Mouse (Mus musculus) heart, adult 11 months (tissue): ENCODE results near the gene Tent4b.
A peak's percentile ranks its signal among the peaks of the same experiment; 100 is the strongest.
"Not testable (repeated sequence)": the region's sequence is repeated elsewhere in the genome, so short reads cannot be mapped to it uniquely, and the experiment has no call there.

Experiments used
- DNase-seq: peaks from one replicate; pipeline ENCODE4 v3.0.0; 2022

The Tent4b gene

DNA sequence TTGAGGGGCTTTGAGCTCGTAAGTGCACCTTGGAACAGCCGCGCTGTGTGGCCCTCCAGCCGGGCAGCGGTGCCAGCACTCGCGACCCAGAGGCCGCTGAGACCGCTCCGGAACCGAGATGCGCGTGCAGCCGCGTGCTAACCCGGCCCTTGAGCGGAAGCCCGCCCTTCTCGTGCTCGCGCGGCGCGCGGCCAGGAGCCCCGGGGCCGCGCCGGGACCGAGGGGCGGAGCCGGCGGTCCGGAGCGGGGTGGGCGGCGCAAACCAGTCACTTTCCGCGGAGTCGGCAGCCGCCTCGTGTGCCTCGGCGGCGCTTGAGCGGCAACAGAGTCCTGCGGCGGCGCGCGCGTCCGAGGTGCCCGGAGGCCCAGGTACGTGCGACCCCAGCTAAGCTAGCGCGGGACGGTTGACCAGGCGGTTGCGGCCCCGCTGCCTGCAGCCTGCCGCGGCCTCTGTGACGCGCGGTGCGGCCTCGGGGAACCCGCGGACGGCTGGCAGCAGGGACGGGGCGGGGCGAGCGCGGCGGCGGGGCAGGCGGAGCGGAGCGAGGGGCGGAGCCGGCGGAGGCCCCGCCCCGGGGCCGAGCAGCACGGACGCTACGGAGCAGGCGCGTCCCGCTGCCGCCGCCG, at the start of gene Tent4b:
Tent4b (plus strand) TSS at position 269 of the 627 bp plus-strand sequence.
- DNase-seq, result peak; percentile 100

DNA sequence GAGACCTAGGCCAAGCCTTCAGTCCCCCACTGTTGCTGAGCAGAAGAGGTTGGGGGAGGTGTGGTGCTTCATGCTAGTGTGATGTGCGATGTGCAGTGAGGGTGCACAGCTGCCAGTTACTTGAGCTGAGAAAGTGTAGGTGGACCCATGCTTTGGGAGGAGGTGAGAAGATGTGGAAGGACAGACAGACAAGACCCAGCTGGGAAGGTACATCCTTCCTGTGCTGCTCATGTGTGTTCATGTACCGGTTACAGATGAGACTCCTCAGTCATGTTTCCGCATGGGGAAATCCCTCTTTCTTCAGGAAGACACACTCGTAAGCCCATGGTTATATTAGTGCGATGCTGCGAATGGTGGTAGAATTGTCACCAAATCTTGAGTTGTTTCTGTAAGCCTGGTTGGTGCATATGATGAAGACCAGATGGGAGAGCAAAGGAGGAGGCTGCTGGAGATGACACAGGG, 48.1 kb upstream of the Tent4b start:
- DNase-seq, result no peak

DNA sequence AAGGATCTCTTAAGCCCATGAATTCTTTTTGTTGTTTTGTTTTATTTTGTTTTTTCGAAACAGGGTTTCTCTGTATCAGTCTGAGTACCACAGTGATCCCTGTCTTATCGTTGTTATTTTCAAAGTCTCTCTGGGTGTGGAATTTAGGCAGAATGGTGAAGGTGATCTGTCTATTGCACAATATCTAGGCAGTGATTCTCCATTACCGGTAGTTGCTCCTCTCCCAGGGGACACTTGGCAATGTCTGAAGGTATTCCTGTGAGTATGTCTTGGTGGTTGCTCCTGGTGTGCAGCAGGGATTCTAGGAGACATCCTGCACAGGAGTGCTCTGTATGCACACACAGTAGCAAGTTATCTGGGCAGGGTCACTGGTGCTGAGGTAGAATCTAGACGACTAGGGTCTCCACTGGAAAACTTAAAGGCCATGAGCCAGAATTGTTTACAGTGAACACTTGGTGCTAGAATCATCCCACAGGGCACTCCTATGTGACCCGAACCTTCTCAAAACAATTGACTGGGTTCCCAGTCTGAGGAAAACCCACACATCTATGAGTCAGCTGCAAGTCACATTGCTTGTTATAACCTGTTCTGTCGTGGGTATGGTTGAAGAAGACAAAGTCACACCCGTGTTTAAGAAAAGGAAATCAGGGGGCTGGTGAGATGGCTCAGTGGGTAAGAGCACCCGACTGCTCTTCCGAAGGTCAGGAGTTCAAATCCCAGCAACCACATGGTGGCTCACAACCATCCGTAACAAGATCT, 38.6 kb upstream of the Tent4b start:
- DNase-seq, result no peak

DNA sequence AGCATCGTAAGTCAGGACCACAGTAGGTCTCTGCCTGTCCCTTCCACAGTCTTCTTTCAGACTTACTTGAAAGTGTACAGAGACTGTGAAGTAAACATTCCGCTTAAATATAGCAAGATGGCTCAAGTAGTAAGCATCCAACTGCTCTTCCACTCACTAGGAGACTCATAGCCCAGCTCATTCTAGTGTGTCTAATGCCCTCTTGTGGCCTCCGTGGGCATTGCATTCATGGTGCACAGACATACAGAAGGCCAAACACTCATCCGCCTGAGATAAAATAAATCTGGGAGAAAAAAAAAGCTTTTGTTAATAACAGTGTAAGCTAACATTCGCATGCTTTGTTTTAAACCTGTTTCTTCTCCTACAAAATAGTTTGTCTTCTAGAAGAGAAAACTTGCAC, 37.6 kb upstream of the Tent4b start:
- DNase-seq, result no peak

DNA sequence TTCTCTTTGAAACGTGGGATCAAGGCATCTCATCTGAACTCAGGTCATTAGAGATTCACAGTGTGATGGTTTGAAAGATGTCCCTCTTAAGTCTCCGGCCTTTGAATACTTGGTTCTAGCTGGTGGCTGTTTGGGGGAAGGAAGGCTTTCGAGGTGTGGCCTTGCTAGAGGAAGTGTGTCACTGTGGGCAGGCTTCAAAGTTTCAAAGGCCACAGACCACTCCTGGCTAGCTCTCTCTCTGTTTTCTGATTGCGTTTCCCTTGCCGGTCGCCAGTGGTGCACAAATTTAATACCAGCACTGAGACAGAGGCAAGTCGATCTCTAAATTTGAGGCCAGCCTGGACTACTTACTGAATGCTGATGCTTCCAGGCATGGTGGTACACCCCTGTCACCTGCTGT, 23.7 kb upstream of the Tent4b start:
- DNase-seq, result peak; percentile 87

DNA sequence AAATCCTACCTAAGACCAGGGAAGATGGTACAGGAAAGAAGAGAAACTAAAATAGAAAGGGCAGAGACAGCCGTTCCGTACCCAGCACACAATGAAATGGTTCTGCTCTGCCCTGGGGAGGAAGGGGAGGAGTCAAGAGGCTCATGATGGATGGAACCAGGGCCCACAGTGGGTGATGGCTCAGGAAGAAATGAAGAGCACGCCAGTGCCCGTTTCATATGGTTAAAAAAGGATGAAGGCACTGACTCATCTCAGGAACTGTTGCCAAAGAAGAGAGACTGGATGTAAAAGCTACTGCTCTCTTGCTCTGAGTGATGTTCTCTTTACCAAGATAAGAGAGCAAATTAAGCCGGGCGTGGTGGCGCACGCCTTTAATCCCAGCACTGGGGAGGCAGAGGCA, 21.7 kb upstream of the Tent4b start:
- DNase-seq, result no peak

DNA sequence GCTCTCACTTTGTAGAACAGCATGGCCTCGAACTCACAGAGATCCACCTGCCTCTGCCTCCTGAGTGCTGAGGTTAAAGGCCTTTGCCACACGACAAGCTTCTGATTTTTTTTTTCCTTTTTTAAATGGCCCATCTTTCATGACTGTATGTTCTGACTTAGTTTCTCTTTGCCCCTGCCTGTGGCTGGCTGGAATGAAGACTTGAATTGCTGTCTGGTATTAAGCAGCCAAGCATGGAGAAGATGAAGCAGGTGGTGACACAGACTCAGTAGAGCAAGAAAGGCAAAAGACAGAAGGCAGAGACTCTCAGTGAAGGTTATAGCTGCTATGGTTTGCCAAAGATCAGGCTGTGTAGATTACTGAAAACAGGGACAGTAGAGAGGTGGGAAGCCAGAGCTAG, 15.9 kb upstream of the Tent4b start:
- DNase-seq, result peak; percentile 62

DNA sequence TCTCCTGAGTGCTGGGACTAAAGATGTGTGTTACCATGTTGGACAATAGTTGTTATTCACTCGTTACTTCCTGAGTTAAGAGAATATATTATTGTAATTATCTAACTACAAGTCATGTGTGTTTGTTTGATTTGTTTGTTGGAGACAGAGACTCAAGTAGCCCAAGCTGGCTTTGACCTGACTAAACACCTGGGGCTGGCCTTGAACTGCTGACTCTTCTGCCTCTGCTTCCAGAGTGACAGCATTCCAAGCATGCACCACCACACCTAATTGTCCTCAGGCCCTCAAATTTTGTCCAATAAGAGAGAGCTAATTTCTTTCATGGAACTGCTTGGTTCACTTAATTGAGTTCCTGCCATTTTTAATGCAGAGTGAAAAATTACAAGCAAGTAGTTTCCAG, 14.1 kb upstream of the Tent4b start:
- peak; percentile 58 for DNase-seq

DNA sequence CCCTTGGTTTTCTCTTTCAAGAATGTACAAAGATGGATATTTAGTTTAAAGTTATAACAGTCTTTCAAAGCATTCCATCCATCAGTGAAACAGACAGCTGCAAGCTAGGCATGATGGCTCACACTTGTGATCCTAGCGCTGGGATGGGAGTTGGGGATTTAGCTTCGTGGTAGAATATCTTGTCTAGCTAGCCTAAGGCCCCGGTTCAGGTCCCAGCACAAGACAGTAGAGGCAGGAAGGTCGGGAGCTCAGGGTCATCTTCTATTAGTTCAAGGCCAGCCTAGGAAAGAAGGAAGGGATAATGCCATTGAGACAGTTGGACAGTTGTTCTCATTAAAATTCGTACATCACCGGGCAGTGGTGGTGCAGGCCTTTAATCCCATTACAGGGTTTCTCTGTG, 13.3 kb upstream of the Tent4b start:
- peak; percentile 57 for DNase-seq

DNA sequence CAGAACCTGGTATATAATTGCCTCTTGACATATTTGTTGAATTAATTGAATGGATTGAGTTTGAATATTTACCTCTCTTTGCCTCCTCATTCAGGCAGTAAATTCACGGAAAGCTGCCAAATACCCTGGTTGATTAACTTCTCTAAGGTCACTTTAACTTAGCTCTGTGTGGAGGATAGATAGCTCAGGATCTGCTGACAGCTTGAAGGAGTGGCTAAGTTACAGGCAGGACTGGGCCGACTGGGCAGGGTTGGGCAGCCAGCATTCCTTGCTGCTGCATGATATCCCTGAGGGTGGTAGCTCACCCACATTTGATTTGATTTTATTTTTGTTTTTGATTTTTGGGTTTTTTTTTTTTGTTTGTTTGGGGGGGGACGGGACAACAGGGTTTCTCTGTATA, 1.7 kb upstream of the Tent4b start:
- DNase-seq, result peak; percentile 94

DNA sequence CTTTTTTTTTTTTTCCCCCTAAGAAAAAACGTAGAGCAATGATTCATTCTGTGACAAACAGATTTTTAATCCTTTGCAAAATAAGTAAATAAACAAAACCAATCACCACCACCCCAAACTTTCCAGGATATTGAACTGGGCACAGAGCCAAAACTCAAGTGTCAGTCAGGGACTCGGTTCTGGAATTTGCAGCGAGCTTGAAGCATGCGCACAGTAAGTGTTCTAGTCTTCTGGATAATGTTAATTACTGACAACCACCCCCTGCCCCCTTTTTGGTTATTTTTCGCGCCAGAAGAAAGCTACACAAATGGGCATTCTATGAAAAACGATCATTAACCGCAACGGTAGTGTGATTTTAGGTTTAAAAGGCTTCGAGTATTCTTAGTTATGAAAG, 465 bp upstream of the Tent4b start:
- no peak for DNase-seq

DNA sequence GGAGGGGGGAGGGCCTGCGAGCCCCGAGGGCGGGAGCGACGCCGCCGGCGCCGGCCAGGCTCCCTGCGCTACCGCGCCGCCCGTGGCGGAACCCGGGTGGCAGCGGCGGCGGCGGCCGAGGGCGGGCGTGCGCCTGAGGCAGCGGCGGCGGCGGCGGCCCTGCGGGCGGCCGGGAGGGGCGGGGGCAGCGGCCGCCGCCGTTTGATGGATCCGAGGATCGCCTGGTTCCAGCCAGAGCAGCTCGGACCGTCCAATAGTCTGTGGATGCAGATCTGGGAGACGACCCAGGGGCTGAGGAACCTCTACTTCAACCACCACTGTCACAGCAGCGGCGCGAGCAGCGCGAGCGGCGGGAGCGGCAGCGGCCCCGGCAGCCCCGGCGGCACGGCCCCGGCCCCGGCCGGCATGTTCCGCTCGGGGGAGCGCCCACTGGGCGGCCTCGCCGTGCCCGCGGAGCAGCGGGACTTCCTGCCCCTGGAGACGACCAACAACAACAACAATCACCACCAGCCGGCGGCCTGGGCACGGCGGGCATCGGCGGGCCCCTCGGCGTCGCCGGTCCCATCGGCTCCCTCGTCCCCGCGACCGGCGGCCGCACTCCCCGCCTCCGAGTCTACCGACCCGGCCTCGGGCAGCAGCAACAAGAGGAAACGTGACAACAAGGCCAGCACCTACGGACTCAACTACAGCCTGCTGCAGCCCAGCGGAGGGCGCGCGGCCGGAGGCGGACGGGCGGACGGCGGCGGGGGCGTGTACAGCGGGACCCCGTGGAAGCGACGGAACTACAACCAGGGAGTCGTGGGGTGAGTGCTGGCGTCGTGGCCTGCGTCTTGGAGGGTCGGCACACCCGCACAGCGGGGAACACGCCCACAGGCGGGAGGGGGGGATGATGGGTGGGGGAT, 938 bp downstream of the Tent4b start:
- peak; percentile 96 for DNase-seq

DNA sequence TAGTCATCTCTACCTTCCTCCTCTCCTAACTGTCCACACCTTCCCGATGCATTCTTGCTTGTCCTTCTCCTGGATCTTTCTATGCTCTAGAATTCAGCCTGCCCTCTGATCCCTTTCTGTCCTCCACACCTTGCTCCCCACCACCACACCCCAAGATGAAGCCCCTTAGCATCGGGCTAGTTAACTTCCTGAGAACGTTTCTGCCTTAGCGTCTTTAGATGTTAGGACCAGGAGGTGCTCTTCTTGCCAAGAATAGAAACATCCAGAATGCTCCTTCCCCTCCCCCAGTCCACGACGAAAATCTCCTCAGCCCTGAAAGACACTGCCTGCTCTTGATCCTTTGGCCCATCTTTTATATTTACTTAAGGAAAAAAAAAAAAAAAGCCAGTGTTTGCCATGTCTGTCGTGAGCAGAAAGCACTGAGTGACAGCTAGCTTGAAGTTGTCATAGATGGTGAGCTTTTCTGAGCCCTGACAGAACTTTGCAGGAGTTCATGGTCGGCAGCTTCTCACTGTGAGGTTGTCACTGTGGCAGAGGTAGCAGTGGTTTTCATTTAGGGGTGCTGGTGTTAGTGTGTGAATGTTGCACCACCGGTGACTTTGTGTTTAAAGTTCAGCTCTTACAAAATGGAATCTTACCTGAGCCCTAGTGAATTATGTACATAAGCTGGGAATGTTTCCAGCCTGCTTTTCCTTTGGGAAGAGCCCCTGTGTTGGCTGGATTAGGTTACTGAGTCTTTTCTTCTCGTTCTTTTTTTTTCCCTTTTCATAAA, 1.9 kb downstream of the Tent4b start:
- peak; percentile 91 for DNase-seq

DNA sequence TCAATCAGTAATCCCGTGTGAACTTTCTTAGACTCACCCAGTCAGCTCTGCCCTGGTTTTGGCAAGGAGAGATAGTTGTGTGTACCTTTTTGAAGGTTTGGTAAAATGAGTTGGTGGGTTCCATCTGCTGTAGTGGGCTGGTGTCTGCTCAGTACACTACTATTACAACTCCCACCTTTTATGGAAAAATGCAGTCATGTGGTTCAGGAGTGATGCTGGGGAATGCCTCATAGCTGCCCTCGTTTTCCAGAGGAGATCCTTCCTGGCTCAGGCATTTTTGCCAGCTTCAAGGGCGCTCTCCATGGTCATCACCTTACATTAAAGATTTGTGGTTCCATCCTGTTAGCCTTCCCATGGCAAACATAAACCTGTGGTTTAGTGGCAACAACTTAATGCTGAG, 2.6 kb downstream of the Tent4b start:
- peak; percentile 72 for DNase-seq

DNA sequence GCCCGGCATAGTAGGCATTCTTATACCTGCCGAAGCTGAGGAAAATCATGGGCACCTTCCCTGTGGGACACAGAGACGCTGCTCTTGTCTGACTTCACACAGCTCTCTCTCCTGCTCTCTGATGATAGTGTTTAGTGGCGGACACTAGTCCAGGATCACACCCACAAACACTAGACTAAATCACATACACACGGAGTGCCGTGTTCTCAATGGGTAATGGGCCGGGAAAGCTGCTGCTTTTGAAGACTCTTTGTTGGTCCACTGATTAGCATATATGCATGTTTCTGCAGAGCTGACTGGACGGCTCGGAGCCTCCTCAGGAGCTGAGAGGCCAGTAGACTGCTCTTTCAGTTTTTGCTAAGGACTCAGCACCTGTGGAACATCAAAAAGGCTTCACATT, 7.0 kb downstream of the Tent4b start:
- peak; percentile 74 for DNase-seq

DNA sequence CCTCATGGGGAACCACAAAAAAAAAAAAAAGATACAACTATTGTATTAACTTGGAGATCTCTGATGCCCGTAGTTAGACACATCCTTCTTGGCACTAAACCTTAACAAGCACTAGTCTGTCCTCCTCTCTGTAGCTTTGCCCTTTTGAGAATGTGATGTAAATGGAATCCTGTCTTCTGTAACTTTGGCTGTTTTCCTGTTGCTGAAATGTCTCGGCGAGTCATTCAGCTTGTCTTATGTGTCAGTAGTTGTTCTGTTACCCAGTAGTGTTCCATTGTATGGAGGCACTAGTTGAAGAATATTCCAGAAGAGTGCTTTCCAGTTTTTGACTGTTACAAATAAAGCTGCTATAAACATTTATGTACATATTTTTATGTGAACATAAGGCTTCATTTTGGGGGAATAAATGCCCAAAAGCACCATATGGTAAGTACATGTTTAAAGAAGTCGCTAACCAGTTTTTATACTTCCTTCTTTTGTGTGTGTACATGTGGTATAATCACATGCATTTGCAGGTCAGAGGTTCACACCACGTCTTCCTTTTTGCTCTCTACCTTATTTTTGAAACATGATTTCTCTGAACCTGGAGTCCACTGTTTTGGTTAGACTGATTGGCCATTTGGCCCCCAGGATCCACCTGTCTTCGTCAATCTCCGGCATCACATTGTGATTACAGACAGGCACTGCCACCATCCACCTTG, 8.3 kb downstream of the Tent4b start:
- no peak for DNase-seq

DNA sequence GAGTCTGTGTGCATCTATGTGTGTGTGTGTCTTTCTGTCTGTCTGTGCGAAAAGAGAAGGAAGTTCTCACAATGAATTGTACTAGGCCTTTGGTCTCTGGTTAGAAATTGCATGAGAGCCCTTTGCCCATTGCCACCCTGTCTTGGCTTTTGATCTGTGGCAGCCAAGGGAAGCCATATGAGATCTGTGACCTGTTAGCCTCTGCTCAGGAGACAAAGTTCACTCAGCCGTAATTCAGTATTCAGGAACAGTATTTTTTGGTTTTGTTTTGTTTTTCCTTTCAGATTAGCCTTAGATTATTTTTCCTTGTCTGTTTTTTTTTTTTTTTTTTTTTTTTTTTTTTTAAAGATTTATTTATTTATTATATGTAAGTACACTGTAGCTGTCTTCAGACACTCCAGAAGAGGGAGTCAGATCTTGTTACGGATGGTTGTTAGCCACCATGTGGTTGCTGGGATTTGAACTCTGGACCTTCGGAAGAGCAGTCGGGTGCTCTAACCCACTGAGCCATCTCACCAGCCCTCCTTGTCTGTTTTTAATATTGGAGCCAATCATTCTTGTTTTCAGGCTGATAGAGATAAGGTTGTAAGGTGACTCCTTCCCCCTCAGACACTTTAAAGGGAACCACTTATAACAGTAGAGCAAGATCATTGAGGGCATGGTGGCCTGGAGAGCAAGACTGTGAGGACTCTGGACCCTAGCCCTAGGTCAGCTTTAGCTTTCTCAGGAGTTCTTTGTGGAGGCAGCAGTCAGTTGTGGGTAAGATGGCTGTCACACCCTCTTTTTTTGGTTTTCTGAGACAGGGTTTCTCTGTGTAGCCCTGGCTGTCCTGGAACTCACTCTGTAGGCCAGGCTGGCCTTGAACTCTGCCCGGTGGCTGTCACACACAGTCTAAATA, 11.2 kb downstream of the Tent4b start:
- DNase-seq, result not testable (repeated sequence)

DNA sequence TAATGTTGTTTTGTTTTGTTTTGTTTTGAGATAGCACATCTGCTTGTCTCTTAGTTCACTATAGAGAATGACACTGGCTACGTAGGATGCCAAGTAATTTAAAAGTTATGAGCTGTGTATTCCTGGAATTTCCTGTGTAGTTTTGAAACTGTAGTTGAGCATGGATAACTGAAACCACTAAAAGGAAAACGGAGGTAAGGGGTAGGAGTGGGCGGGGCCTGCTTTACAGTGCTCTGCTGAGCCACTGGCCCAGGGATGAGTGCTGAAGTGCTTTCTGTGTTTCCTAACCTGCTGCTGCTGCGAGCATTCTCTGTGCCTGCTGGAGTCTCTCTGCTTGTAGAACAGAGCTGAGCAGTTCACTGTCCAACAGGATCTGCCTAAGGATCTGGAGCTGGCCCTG, 22.3 kb downstream of the Tent4b start:
- peak; percentile 76 for DNase-seq

DNA sequence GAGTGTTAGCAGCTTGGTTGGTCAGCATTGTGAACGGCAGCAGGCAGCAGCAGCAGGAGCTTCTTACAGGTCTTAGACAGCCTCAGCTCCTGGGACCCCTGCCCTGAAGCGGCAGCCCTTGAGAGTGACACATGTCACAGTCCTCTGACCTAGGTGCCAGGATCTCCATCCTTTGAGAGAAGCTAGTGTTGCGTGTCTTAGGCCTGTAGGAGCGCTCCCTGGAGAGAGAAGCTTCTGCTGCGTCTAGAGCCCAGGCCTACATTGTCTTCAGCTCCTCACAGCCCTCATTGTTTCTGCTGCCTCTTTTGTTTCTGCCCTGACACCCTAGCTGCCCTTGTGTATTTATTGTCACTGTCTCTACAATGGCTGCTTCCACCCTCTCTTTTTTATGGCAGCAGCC, 26.3 kb downstream of the Tent4b start:
- no peak for DNase-seq

DNA sequence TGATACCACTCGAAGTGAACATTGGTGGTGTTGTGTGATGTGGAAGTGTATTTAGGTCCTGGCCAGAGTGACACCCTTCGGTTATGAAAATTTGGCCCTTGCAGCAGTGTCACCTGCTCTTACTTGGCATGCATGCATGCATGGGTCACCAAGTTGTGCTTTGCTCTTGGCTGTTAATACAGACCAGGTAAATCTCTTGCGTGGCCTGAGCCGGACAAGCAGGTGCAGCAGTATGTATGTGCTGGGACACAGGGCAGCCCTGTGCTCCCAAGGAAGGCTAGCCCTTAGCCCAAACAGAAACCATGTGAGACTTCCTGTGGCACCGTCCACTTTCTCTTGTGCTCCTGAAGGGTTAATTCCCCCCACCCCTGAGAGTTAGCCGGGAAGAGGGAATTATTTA, 28.8 kb downstream of the Tent4b start:
- DNase-seq, result no peak

DNA sequence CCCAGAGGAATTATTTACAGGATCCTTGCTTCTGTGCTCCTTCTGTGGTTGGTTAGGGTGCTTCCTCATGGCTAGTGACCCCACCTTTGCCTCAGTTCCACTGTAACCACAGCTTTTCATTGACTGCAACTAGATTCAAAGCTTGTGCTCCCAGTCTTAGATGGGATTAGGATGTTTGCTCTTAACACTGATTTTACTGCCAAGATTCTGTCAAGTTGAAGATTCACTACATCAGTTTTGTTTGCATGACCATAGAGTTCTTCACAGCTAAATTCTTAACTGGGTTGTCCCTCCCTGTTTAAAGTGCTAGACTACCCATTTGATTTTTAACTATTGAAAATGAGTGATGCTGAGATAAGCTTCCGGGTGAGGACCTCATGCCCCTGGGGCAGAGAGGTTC, 29.3 kb downstream of the Tent4b start:
- DNase-seq, result no peak
